Mouse (Mus musculus) cerebellum, adult 2 months (tissue): ENCODE measurements around the gene Wdr54.

ENCODE experiments used
- CTCF ChIP-seq: fragments of 200-500 bp; IDR thresholded peaks from 2 replicates; pipeline ENCODE4 v1.5.1; 2011; ENCODE audit warnings: low read depth, mild to moderate bottlenecking, control low read depth, low read length, moderate library complexity, borderline replicate concordance; ENCODE audit not compliant: insufficient read depth
- POLR2A ChIP-seq: fragments of 200-500 bp; IDR thresholded peaks from 2 replicates; pipeline ENCODE4 v1.6.1; 2011; ENCODE audit warnings: low read length, control low read depth, borderline replicate concordance; ENCODE audit not compliant: insufficient read depth

- TF ChIP-seq POLR2A (no peak), CTCF (no peak)
Measured at GRCm38 (mm10) chr6:83171063-83171462, 14.9 kb upstream of the Wdr54 start.
